Mouse (Mus musculus) left cerebral cortex, adult 9 months (tissue): ENCODE measurements around the gene Gjb6.

Experiments used
- DNase-seq, 2 experiments: peaks; one replicate each; pipeline ENCODE4 v3.0.0; 2022; ENCODE audit warnings: low spot score in 2 of 2

Gene Gjb6

GRCm38 (mm10) chr14:57089107-57089506 is 44.3 kb downstream of the Gjb6 start:
- DNase-seq: no peak

GRCm38 (mm10) chr14:57084180-57084668 is 49.2 kb downstream of the Gjb6 start:
- no peak for DNase-seq

- no peak for DNase-seq
Observed at GRCm38 (mm10) chr14:57082863-57083262, 50.5 kb downstream of the Gjb6 start.

- no peak for DNase-seq
Observed at GRCm38 (mm10) chr14:57075537-57075936, 57.9 kb downstream of the Gjb6 start.
